Mouse (Mus musculus) adrenal gland, postnatal 25 days (tissue): ENCODE results near the gene Zfp512b. TPM values are rescaled to one million over a fixed set of nuclear protein-coding genes. Genes with fewer than 3 reads are reported as not detected.

Experiments
- DNase-seq: peaks from one replicate; pipeline ENCODE4 v3.0.0; 2021; ENCODE audit warnings: mixed read lengths
- long read RNA-seq: library from polyadenylated mRNA; stranded (forward); transcript quantifications from one replicate; pipeline ENCODE4 v2.0.0, GENCODE M21; 2021
- total RNA-seq: library from RNA; stranded (reverse); gene quantifications from 2 replicates; pipeline ENCODE4 v1.2.3, GENCODE M21; 2021

The Zfp512b gene
- 56.6 and 81.6 TPM in 2 replicates for total RNA-seq
- long read RNA-seq, partial matches to known transcripts = 3 of 4 reads
- long read RNA-seq, other reads (novel, unspliced or antisense) = 1 of 4 reads

GRCm38 (mm10) chr2:181592231-181593041 lies at the start of gene Zfp512b:
Zfp512b (minus strand) TSS chr2:181592803.
- peak; percentile 73 for DNase-seq

- DNase-seq = no peak
Measured at GRCm38 (mm10) chr2:181635865-181636264, 43.3 kb upstream of the Zfp512b start.

- DNase-seq = no peak
Measured at GRCm38 (mm10) chr2:181632624-181633023, 40.0 kb upstream of the Zfp512b start.

- DNase-seq = no peak
Measured at GRCm38 (mm10) chr2:181628471-181628870, 35.9 kb upstream of the Zfp512b start.

GRCm38 (mm10) chr2:181623401-181623800 lies 30.8 kb upstream of the Zfp512b start:
- DNase-seq = no peak

GRCm38 (mm10) chr2:181618761-181619495 lies 26.3 kb upstream of the Zfp512b start:
- no peak for DNase-seq

GRCm38 (mm10) chr2:181602367-181602766 lies 9.8 kb upstream of the Zfp512b start:
- DNase-seq = no peak

GRCm38 (mm10) chr2:181601751-181602145 lies 9.1 kb upstream of the Zfp512b start:
- DNase-seq = no peak

GRCm38 (mm10) chr2:181600828-181601750 lies 8.5 kb upstream of the Zfp512b start:
- DNase-seq = peak; percentile 96

- no peak for DNase-seq
Measured at GRCm38 (mm10) chr2:181600226-181600758, 7.7 kb upstream of the Zfp512b start.

GRCm38 (mm10) chr2:181598454-181599351 lies 6.1 kb upstream of the Zfp512b start, which contains the start of gene Samd10:
Samd10 (minus strand) TSS chr2:181599212.
- DNase-seq = peak; percentile 67

GRCm38 (mm10) chr2:181597378-181598061 lies 4.9 kb upstream of the Zfp512b start:
- no peak for DNase-seq

GRCm38 (mm10) chr2:181596221-181596960 lies 3.8 kb upstream of the Zfp512b start:
- DNase-seq = no peak

GRCm38 (mm10) chr2:181594946-181595696 lies 2.5 kb upstream of the Zfp512b start:
- DNase-seq = peak; percentile 75

GRCm38 (mm10) chr2:181593937-181594336 lies 1.3 kb upstream of the Zfp512b start:
- DNase-seq = no peak

GRCm38 (mm10) chr2:181593042-181593421 lies 429 bp upstream of the Zfp512b start:
- no peak for DNase-seq

- DNase-seq = no peak
Measured at GRCm38 (mm10) chr2:181591528-181592085, 996 bp downstream of the Zfp512b start, which contains the start of gene Prpf6. Prpf6 (plus strand) TSS chr2:181591868.

- no peak for DNase-seq
Measured at GRCm38 (mm10) chr2:181590471-181590870, 2.1 kb downstream of the Zfp512b start.
